Mouse (Mus musculus) lung, adult 2 months (tissue): ENCODE data around the gene Tex29. TPM values are rescaled to one million over a fixed set of nuclear protein-coding genes. Genes with fewer than 3 reads are reported as not detected.
"Not testable (repeated sequence)": the region's sequence is repeated elsewhere in the genome, so short reads cannot be mapped to it uniquely, and the experiment has no call there.

Experiments
- DNase-seq: peaks from one replicate; pipeline ENCODE4 v3.0.0; 2022
- H3K4me1 ChIP-seq: fragments of 200-500 bp; 2 replicates; pipeline ENCODE4 v1.6.1; 2011; ENCODE audit warnings: low read length; ENCODE audit not compliant: control insufficient read depth, insufficient read depth
- H3K4me3 ChIP-seq: fragments of 200-500 bp; replicated peaks from 2 replicates; pipeline ENCODE3; 2011; ENCODE audit warnings: low read depth, mild to moderate bottlenecking, control low read depth, low read length; ENCODE audit errors: extremely low read depth
- CTCF ChIP-seq: fragments of 200-500 bp; IDR thresholded peaks from 2 replicates; pipeline ENCODE4 v1.5.1; 2011; ENCODE audit warnings: mild to moderate bottlenecking, low read length, control low read depth; ENCODE audit not compliant: insufficient read depth
- POLR2A ChIP-seq: fragments of 200-500 bp; IDR thresholded peaks from 2 replicates; pipeline ENCODE4 v1.6.1; 2011; ENCODE audit warnings: low read depth, mild to moderate bottlenecking, control low read depth, low read length, borderline replicate concordance; ENCODE audit errors: extremely low read depth
- WGBS: fragments of 180-500 bp; shearing (Covaris S2); methylation state at CpG from one replicate; pipeline ENCODE4 v1.1.7; 2018; 5-methylcytosine and 5-hydroxymethylcytosine counted together
- polyA plus RNA-seq: library from polyadenylated mRNA; depleted of rRNA; stranded (reverse); fragments of >200 nt; gene quantifications from 2 replicates; pipeline ENCODE4 v1.2.3, GENCODE M21; 2012

Tex29 gene
- polyA plus RNA-seq, 1 experiment, result not detected

- no peak for TF ChIP-seq CTCF
- TF ChIP-seq POLR2A, result no peak
- no peak overlapping the region for H3K4me3 ChIP-seq
- WGBS, result 83% methylated on average over 6 of the region's 6 CpGs
- H3K4me1 ChIP-seq, result no peaks in the 10 kb centered on the region
- DNase-seq, result no peak
Observed at GRCm38 (mm10) chr8:11846807-11847206, 6.5 kb downstream of the Tex29 start.

DNA sequence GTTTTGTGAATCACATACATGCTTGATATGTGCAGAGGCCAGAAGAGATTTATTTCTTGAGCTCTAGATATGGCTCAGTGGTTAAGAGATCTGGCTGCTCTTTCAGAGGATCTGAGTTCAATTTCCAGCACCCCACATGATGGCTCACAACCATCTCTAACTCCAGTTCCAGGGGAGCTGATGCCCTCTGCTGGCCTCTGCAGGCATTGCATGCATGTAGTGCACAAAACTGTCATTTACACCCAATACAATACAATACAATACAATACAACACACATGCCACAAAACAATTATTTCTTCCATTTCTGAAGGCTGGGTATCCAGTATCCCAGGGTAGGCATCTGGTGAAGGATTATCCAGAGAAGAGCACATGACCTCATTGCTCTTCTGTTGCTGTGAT, 27.6 kb downstream of the Tex29 start:
- TF ChIP-seq POLR2A, result no peak
- 0 out of 2 replicates have a peak, but pooled peaks have one; percentile 11 for TF ChIP-seq CTCF
- H3K4me3 ChIP-seq, result no peak overlapping the region
- DNase-seq, result no peak
- H3K4me1 ChIP-seq, result no peaks in the 10 kb centered on the region

- DNase-seq, H3K4me1 ChIP-seq, H3K4me3 ChIP-seq: not testable (repeated sequence)
- WGBS, result 91% methylated on average over 6 of the region's 6 CpGs
Observed at GRCm38 (mm10) chr8:11874227-11874626, 34.0 kb downstream of the Tex29 start.

GRCm38 (mm10) chr8:11884646-11885045, 44.4 kb downstream of the Tex29 start:
- DNase-seq, result no peak
- 87% methylated on average over 3 of the region's 3 CpGs for WGBS
- no peaks in the 10 kb centered on the region for H3K4me1 ChIP-seq
- H3K4me3 ChIP-seq, result no peak overlapping the region
- TF ChIP-seq CTCF, result no peak
- TF ChIP-seq POLR2A, result no peak

- H3K4me3 ChIP-seq, result no peak overlapping the region
Observed at GRCm38 (mm10) chr8:11885881-11886699, 45.8 kb downstream of the Tex29 start.

GRCm38 (mm10) chr8:11886824-11887223, 46.5 kb downstream of the Tex29 start:
- Histone ChIP-seq H3K4me1 (no peaks in the 10 kb centered on the region), H3K4me3 (no peak overlapping the region)
- no peak for DNase-seq
- WGBS, result 91% methylated on average over 2 of the region's 2 CpGs
- no peak for TF ChIP-seq CTCF
- no peak for TF ChIP-seq POLR2A

More at GRCm38 (mm10) chr8:11885881-11886699, 45.8 kb downstream of the Tex29 start:
- no peaks in the 10 kb centered on the region for H3K4me1 ChIP-seq
- 63% methylated on average over 12 of the region's 12 CpGs for WGBS
- no peak for TF ChIP-seq POLR2A
- no peak for TF ChIP-seq CTCF
- no peak for DNase-seq

GRCm38 (mm10) chr8:11889156-11890018, 49.1 kb downstream of the Tex29 start:
- TF ChIP-seq CTCF, result no peak
- no peak for TF ChIP-seq POLR2A
- Histone ChIP-seq H3K4me3 (no peak overlapping the region), H3K4me1 (no peaks in the 10 kb centered on the region)
- no peak for DNase-seq
- WGBS, result 60% methylated on average over 7 of the region's 7 CpGs

DNA sequence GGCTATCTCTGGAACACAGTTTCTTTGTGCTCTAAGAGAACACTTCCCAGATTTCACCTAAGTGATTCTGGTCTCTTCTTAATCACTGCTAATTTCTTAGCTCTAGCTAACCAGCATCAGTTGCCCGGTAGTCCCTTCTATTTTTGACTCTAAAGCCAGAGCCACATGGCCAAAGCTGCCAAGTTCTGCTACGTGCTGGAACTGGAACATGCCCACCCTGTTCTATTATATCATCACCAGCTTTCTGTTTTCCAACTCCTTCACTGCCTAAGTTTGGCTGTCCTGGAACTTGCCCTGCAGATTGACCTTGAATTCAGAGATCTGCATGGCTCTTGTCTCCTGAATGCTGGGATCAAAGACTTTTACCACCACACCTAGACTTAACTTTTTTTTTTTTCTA, 52.5 kb downstream of the Tex29 start:
- TF ChIP-seq POLR2A (no peak), CTCF (no peak)
- Histone ChIP-seq H3K4me3 (no peak overlapping the region), H3K4me1 (no peaks in the 10 kb centered on the region)
- DNase-seq, result no peak
- WGBS, result 76% methylated on average over 2 of the region's 2 CpGs

- TF ChIP-seq CTCF, result no peak
- TF ChIP-seq POLR2A, result no peak
- Histone ChIP-seq H3K4me1 (no peaks in the 10 kb centered on the region; the same call in 1 of the 2 replicates), H3K4me3 (no peak overlapping the region)
- WGBS, result 81% methylated on average over 13 of the region's 13 CpGs
- DNase-seq, result no peak
Observed at GRCm38 (mm10) chr8:11896022-11896662, 55.9 kb downstream of the Tex29 start.

DNA sequence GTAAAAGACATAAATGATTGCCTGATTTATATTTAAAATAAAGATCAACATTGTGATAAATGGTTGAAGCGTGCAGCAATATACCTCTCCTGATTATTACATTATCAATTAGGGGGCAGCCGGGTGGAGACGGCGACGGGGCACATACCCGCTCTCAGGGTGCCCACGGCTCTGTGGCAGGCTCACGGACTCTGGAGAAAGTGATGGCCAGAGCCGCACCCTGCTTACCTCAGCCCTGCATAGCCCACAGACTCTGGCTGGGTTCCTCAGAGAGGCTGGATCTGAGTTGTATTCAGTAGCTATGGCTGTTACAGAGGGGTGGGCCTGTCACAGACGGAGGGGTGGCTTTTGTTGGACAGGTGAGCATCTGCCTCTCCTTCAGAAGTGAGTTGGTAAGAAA, 56.4 kb downstream of the Tex29 start:
- no peak for TF ChIP-seq POLR2A
- TF ChIP-seq CTCF, result no peak
- WGBS, result 88% methylated on average over 10 of the region's 10 CpGs
- Histone ChIP-seq H3K4me3 (no peak overlapping the region), H3K4me1 (no peaks in the 10 kb centered on the region; the same call in 1 of the 2 replicates)
- DNase-seq, result no peak
